Mouse (Mus musculus) heart, postnatal 4 days (tissue): Measurements from ENCODE around the gene Fbxl22. TPM values are rescaled to one million over a fixed set of nuclear protein-coding genes. Genes with fewer than 3 reads are reported as not detected.

ENCODE experiments used
- DNase-seq: peaks from one replicate; pipeline ENCODE4 v3.0.0; 2021
- total RNA-seq, 2 experiments: library from RNA; stranded (reverse); gene quantifications; 2 replicates each; pipeline ENCODE4 v1.2.3; 2021

The Fbxl22 gene
- total RNA-seq, 2 experiments from 2014 or later, result 84.3 to 92.5 TPM

- DNase-seq, result no peak
Measured at GRCm38 (mm10) chr9:66506424-66506823, 8.0 kb downstream of the Fbxl22 start.

- DNase-seq, result no peak
Measured at GRCm38 (mm10) chr9:66506011-66506410, 8.4 kb downstream of the Fbxl22 start.

- no peak for DNase-seq
Measured at GRCm38 (mm10) chr9:66505141-66505917, 9.1 kb downstream of the Fbxl22 start.

GRCm38 (mm10) chr9:66504518-66504917, 9.9 kb downstream of the Fbxl22 start:
- DNase-seq, result no peak

DNA sequence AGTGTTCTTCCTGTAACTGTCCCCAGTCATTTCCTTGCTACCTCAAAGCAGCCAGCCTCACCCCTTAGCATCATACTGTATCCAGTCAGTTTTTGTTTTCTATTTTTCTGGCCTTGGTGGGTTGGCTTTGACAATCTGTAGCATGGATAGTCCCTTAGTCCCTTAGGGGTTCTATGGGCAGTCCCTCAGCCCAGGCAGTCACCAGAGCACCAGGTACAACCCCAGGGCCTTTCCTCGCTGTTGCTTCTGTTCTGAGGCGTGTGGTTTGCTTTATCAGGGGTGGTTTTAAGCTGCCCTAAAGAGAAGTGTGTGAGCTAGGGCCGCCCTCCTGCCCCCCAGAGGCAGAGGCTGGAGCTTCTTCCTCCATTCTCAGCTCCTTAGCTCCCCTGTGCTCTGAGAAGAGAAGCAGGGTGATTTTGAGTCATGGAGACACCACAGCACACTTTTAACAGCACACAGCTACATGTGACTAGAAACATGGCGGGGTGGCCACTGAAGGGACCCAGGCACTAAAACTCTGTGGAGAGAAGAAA, 10.4 kb downstream of the Fbxl22 start:
- DNase-seq, result no peak

DNA sequence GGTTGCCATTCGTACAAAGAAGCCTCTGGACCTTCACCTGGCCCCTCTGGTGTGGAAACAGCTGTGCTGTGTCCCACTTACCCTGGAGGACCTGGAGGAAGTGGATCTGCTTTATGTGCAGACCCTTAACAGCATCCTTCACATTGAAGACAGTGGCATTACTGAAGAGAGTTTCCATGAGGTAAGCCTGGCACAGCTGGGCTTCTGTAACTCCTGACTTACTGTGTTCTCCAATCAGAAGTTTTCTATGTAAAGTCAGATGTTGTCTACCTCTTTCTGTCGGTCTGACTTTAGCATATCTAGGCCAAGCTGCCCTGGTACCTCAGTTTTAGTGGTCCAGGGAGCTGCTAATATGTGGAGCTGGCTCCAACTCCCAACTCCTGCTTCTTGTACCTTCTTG, 13.1 kb downstream of the Fbxl22 start:
- DNase-seq, result no peak

GRCm38 (mm10) chr9:66493992-66494391, 20.4 kb downstream of the Fbxl22 start:
- no peak for DNase-seq

DNA sequence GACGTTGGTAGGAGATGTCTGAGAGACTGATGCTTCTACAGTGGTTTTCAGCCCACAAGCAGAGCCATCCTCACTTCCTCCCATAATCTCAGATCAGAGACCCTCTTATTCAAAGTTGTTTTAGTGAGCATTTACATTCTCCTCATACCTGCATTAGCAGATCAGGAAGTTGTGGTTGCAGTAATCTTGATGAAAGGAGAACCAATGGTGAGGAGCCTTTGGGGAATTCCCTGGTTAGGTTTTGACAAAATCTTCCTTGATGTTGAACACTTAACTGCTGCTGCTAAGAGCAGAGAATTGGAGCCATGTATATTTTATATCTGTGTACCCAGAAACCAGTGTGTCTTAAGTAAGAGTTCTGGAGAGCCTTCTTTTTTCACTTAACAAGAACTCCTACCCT, 22.0 kb downstream of the Fbxl22 start:
- DNase-seq, result no peak

DNA sequence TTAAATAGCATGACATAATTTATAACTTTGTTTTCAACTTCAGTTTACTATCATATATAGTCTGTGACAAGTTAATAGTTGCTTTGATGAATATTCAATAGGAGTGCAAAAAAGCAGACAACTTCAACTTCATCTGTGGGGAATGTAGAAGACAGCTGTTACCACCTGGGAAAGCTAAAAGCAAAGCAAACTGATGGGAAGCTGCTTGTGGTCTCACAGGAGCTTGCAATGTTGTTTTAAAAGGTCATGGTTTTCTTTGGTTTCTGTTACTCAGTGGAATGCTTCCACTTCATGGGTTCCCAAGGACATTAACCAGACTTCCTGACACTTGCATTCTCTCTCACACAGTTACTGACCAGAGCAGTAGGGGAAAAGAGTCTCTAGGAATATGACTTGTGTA, 25.6 kb downstream of the Fbxl22 start:
- no peak for DNase-seq

- no peak for DNase-seq
Measured at GRCm38 (mm10) chr9:66483429-66483828, 31.0 kb downstream of the Fbxl22 start.

DNA sequence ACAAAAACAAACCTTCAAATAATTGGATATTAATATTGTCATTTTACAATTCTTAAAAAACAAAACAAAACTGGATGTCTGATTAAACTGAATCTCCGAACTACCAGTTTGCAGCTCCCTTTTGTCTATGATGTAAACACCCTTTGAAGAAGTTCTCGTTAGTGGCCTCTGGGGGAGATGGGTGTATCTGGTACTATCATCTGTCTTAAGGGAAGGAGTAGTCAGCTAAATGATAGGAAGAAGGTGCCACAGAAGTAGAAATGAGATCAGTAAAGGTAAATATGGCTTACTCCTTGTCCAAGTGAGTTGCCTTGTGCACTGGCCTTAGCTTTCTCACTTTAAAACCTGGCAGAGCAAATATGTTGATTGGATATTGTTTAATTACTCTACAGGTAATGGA, 36.6 kb downstream of the Fbxl22 start:
- DNase-seq, result no peak

- peak; percentile 31 for DNase-seq
Measured at GRCm38 (mm10) chr9:66465087-66465486, 49.3 kb downstream of the Fbxl22 start.

Other genes with a start within 250 kb of the Fbxl22 start
- 10 to 100 TPM; 48.0 to 48.5 TPM for gene Herc1, start 164.1 kb downstream of the Fbxl22 start, total RNA-seq
- gene Usp3, start 78.5 kb upstream of the Fbxl22 start, total RNA-seq, result 10 to 100 TPM; 45.8 to 48.5 TPM
- under 1 TPM; 0.19 to 0.20 TPM for gene Car12, start 199.1 kb upstream of the Fbxl22 start, total RNA-seq